Mouse (Mus musculus) limb, embryonic 15.5 days (tissue): ENCODE results near the gene Ephb2. TPM values are rescaled to one million over a fixed set of nuclear protein-coding genes. Genes with fewer than 3 reads are reported as not detected.
A peak's percentile ranks its signal among the peaks of the same experiment; 100 is the strongest.

Experiments used
- ATAC-seq: fragments of 200-750 bp; cut with Nextera tagmentation; 2 replicates; pipeline ENCODE4 v1.8.0; 2017; ENCODE audit warnings: low read depth, moderate TSS enrichment; ENCODE audit not compliant: insufficient number of reproducible peaks, low FRiP score, low TSS enrichment
- H3K27ac ChIP-seq: fragments of 300-500 bp; sonication (generic); 2 replicates; pipeline ENCODE4 v1.5.1; 2015; ENCODE audit warnings: moderate library complexity, mild to moderate bottlenecking, inconsistent platforms
- H3K27me3 ChIP-seq: fragments of 300-500 bp; sonication (generic); 2 replicates; pipeline ENCODE4 v1.6.1; 2015; ENCODE audit warnings: inconsistent platforms
- H3K36me3 ChIP-seq: fragments of 300-500 bp; sonication (generic); 2 replicates; pipeline ENCODE4 v1.6.1; 2015; ENCODE audit warnings: inconsistent platforms
- H3K4me1 ChIP-seq: fragments of 300-500 bp; sonication (generic); 2 replicates; pipeline ENCODE4 v1.6.1; 2015; ENCODE audit warnings: inconsistent platforms
- H3K4me2 ChIP-seq: fragments of 300-500 bp; sonication (generic); 2 replicates; pipeline ENCODE4 v1.6.1; 2015; ENCODE audit warnings: mild to moderate bottlenecking, inconsistent platforms
- H3K4me3 ChIP-seq: fragments of 300-500 bp; sonication (generic); 2 replicates; pipeline ENCODE4 v1.5.1; 2015; ENCODE audit warnings: mild to moderate bottlenecking, inconsistent platforms
- H3K9ac ChIP-seq: fragments of 300-500 bp; sonication (generic); 2 replicates; pipeline ENCODE4 v1.6.1; 2015; ENCODE audit warnings: inconsistent platforms
- H3K9me3 ChIP-seq: fragments of 300-500 bp; sonication (generic); 2 replicates; pipeline ENCODE4 v1.6.1; 2016; ENCODE audit warnings: inconsistent platforms
- WGBS: fragments of 180-500 bp; shearing (Covaris S2); methylation state at CpG from one replicate; pipeline ENCODE4 v1.1.7; 2015; 5-methylcytosine and 5-hydroxymethylcytosine counted together
- polyA plus RNA-seq: library from polyadenylated mRNA; unstranded; fragments of >200 nt; fragmentation: Nextera tagmentation; extraction: Ambion mirVana; gene quantifications from 2 replicates; pipeline ENCODE4 v1.2.1, GENCODE M21; 2015

Ephb2 gene
- polyA plus RNA-seq, 1 experiment from 2014 or later = 11.3 TPM

DNA sequence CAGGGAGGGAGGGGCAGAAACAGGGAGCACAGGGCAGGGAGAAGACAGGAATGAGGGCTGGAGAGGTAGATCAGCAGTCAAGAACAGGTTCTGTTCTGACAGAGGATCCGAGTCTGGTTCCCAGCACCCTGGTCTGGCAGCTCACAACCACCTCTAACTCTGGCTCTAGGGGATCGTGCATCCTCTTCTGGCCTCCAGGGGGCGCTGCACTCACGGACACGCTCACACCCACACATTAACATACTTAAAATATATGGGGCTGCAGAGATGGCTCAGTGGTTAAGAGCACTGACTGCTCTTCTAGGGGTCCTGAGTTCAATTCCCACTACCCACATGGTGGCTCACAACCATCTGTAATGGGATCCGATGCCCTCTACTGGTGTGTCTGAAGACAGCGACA is 24.2 kb upstream of the Ephb2 start:
- Histone ChIP-seq H3K9me3 (no peaks in the 10 kb centered on the region), H3K4me2 (no peak overlapping the region), H3K27me3 (peaks cover 9% of the 10 kb centered on the region), H3K4me1 (peaks cover 13% of the 10 kb centered on the region), H3K4me3 (no peak overlapping the region), H3K36me3 (no peaks in the 10 kb centered on the region), H3K27ac (no peak overlapping the region), H3K9ac (no peak overlapping the region)
- ATAC-seq = no peak
- 86% methylated on average over 7 of the region's 7 CpGs for WGBS

DNA sequence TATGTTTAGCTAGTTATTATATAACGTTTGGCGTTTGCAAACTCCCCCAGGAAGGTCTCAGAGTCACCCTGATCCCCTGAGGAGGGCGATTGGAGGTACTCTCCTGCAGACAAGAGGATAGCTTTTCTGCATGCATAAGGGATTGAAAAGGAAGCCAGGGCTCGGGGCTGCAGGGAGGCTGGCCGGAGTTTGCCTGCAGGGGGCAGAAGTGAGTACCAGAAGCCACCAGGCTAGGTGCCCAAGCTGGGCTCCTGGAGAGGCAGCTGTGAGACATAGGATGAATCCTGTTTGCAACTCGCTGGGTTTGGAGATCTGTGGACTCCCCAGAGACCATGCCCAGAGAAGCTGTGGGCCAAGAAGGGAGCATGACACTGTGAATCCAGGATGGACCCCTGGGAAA is 19.3 kb upstream of the Ephb2 start:
- no peak for ATAC-seq
- Histone ChIP-seq H3K36me3 (no peaks in the 10 kb centered on the region), H3K4me3 (no peak overlapping the region), H3K27ac (no peak overlapping the region), H3K9me3 (no peaks in the 10 kb centered on the region), H3K27me3 (no peaks in the 10 kb centered on the region), H3K4me1 (no peaks in the 10 kb centered on the region), H3K9ac (no peak overlapping the region), H3K4me2 (no peak overlapping the region)
- 37% methylated on average over 6 of the region's 6 CpGs for WGBS

DNA sequence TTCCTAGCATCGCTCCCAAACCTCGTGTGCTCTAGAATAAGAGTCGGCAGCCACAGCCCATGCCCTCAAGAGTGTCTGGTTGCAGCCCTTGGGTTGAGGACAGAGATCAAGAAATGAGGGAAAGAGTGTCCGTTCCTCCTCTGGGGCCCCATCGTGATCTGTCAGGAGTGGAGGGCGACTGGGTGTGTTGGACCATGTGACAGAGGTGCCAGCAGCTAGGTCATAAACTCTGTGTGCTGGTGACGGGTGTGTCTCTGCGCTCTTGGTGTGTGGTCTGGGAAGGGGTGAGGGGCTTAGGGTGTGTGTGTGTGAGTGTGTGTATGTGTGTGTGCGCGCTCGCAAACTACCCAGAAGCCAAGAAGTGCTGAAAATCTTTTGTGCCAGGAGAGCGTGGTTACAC is 17.2 kb upstream of the Ephb2 start:
- Histone ChIP-seq H3K27ac (no peak overlapping the region), H3K36me3 (no peaks in the 10 kb centered on the region), H3K9ac (no peak overlapping the region), H3K27me3 (no peaks in the 10 kb centered on the region), H3K4me1 (no peaks in the 10 kb centered on the region), H3K9me3 (no peaks in the 10 kb centered on the region), H3K4me2 (no peak overlapping the region), H3K4me3 (no peak overlapping the region)
- 57% methylated on average over 12 of the region's 12 CpGs for WGBS
- ATAC-seq = no peak

DNA sequence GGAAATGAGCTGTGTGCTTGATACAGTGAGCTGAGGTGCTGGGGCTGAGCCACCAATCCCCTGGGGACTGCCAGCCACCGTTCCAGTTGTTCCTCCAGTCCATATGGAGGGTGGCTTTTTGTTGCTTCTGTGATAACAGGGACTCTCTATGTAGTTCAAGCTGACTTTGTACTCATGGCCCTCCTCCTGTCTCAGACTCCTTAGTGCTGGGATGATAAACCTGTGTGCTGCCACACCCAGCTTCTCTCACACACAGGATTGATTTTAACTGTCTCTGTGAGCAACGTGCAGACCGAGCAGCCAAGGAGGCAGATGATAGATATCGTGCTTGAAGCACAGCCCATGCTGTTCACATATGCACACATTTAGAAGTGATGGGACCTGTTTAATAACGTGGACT is 16.3 kb upstream of the Ephb2 start:
- Histone ChIP-seq H3K9me3 (no peaks in the 10 kb centered on the region), H3K9ac (no peak overlapping the region), H3K36me3 (no peaks in the 10 kb centered on the region), H3K27me3 (no peaks in the 10 kb centered on the region), H3K4me3 (no peak overlapping the region), H3K4me1 (no peaks in the 10 kb centered on the region), H3K27ac (no peak overlapping the region), H3K4me2 (no peak overlapping the region)
- no peak for ATAC-seq
- WGBS = 43% methylated on average over 5 of the region's 5 CpGs

DNA sequence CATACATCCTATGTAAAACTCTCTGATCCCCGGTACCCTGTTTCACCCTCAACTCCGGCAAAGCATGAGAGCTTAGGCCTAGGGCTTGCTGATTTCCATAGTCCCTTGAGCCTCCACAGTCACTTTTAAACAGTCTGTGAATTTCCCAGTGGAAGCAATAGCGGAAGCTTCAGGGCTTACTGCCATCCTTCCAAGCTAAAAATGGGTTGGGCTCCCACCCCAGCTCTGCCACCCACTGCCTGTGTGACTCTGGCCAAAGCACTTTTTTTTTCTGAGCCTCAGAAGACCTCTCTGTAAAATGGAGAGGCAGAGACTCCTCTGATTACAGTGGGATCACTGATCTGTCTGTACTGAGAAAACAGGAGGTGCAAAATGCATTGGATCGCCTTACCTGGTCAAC is 12.8 kb upstream of the Ephb2 start:
- 51% methylated on average over 4 of the region's 4 CpGs for WGBS
- H3K4me1 ChIP-seq = no peaks in the 10 kb centered on the region

DNA sequence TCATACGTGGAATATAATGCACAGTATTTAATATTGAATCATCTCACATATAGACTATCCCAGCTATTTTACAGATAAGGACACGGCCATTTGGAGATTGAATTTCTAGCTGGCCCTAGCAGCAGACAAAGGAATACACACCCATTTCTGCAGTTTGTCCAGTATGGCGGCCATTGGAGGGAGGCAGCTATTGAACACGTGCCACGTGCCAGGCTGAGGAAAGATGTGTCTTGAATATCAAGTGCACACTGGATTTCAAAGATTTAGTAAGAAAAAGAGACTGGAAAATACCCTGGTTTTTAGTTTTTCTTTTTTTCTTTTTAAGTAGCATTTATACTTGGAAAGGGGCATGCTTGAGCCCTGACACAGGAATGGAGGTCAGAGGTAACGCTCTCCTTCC is 11.4 kb upstream of the Ephb2 start:
- WGBS = 80% methylated on average over 6 of the region's 6 CpGs
- H3K9me3 ChIP-seq = no peaks in the 10 kb centered on the region
- no peaks in the 10 kb centered on the region for H3K27me3 ChIP-seq
- H3K4me2 ChIP-seq = no peak overlapping the region
- H3K9ac ChIP-seq = no peak overlapping the region
- no peak overlapping the region for H3K27ac ChIP-seq
- H3K4me3 ChIP-seq = no peak overlapping the region
- no peaks in the 10 kb centered on the region for H3K36me3 ChIP-seq
- H3K4me1 ChIP-seq = no peaks in the 10 kb centered on the region
- no peak for ATAC-seq

More for the DNA sequence above, 12.8 kb upstream of the Ephb2 start:
- Histone ChIP-seq H3K9me3 (no peaks in the 10 kb centered on the region), H3K27me3 (no peaks in the 10 kb centered on the region), H3K9ac (no peak overlapping the region), H3K27ac (no peak overlapping the region), H3K4me3 (no peak overlapping the region), H3K4me2 (no peak overlapping the region), H3K36me3 (no peaks in the 10 kb centered on the region)
- no peak for ATAC-seq

DNA sequence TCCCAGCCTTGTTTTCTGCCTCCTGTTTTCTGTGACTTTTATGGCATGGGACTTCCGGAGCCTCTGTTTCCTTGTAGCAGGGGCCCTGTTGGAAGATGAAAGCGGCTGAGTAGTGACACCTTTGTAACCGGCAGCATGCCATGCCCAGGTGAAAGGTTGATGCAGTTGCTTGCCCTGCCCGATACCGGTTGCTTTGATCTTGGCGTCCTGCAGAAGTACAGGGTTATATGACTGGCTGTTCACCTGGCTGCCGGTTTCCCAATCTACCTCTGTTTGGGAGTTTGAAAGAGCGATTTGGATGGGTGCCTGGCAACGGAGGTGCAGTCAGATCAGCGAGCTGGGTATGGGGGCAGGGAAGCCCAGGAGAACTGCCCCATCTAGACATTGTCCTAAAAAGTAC is 7.0 kb upstream of the Ephb2 start:
- H3K27me3 ChIP-seq = peaks cover 15% of the 10 kb centered on the region
- no peak overlapping the region for H3K9ac ChIP-seq
- H3K4me2 ChIP-seq = no peak overlapping the region
- peaks cover under 1% of the 10 kb centered on the region; the same call in 1 of the 2 replicates for H3K4me1 ChIP-seq
- H3K9me3 ChIP-seq = no peaks in the 10 kb centered on the region
- ATAC-seq = no peak
- H3K36me3 ChIP-seq = no peaks in the 10 kb centered on the region
- no peak overlapping the region for H3K27ac ChIP-seq
- 58% methylated on average over 10 of the region's 10 CpGs for WGBS
- no peak overlapping the region for H3K4me3 ChIP-seq

DNA sequence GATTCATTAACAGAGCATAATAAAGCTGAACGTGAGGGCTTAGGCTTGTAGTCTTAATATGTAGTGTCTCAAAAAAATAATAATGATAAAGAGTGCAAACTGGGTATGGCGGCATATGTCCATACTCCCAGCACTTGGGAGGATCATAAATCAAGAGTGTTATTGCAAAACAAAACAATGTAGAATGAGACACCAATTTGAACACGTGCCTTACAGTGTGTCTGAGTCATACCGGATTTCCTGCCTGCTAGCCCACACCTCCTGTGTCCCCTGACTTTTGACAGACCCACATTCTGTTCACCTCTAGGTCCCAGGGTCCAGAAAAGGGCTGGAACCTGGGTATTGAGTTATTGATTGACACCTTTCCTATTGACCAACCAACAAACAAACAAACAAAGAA is 6.2 kb upstream of the Ephb2 start:
- Histone ChIP-seq H3K9ac (no peak overlapping the region), H3K4me1 (peaks cover 7% of the 10 kb centered on the region; the same call in 1 of the 2 replicates), H3K4me2 (no peak overlapping the region), H3K36me3 (no peaks in the 10 kb centered on the region), H3K9me3 (no peaks in the 10 kb centered on the region), H3K27ac (no peak overlapping the region), H3K27me3 (peaks cover 19% of the 10 kb centered on the region), H3K4me3 (no peak overlapping the region)
- WGBS = 61% methylated on average over 4 of the region's 4 CpGs
- no peak for ATAC-seq

DNA sequence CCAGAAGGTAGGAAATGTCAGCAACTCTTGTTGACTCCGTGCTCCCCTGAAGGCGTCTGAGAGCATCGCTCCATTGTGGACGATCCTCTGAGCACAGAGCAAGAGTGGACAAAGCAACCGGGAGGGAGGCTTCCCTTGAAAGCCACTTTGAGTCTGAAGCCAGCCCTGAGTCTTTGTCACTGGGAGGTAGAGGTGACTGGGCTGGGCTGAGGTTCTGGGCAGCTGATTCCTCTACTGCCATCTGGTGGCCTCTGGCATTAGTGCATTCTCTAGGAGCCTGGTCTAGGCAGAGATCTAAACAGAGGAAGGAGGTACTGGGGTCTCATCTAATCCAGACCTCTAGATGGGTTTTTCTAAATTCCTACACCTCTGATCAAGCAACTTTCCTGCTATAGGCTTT is 5.3 kb upstream of the Ephb2 start:
- H3K4me1 ChIP-seq = peaks cover 16% of the 10 kb centered on the region
- 12% methylated on average over 5 of the region's 5 CpGs for WGBS
- H3K36me3 ChIP-seq = no peaks in the 10 kb centered on the region
- H3K27me3 ChIP-seq = peaks cover 19% of the 10 kb centered on the region
- H3K4me2 ChIP-seq = no peak overlapping the region
- H3K4me3 ChIP-seq = no peak overlapping the region
- no peak overlapping the region for H3K9ac ChIP-seq
- H3K9me3 ChIP-seq = no peaks in the 10 kb centered on the region
- no peak for ATAC-seq
- no peak overlapping the region for H3K27ac ChIP-seq

DNA sequence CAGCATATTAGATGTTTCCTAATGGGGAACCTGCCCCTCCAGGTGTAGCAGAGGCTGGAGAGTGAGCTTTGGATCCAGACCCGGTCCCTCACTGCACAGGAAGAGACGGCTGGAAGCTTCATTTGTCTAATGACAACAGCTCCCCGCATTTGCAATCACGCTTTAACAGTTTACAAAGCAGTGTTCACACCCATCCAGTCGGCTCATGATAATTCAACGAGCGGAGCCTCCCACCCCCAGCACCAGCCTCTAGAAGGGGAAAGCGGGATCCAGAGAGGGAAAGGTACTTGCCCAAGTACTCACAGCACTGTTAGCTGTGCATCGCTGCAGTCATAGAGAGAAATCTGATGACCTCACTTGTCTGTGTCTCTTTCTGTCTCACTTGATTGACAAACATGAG is 2.7 kb upstream of the Ephb2 start:
- Histone ChIP-seq H3K4me2 (no peak overlapping the region), H3K27me3 (peaks cover 19% of the 10 kb centered on the region), H3K36me3 (no peaks in the 10 kb centered on the region), H3K4me3 (no peak overlapping the region), H3K9ac (no peak overlapping the region), H3K4me1 (peaks cover 34% of the 10 kb centered on the region), H3K9me3 (no peaks in the 10 kb centered on the region), H3K27ac (no peak overlapping the region)
- no peak for ATAC-seq
- 63% methylated on average over 9 of the region's 9 CpGs for WGBS

DNA sequence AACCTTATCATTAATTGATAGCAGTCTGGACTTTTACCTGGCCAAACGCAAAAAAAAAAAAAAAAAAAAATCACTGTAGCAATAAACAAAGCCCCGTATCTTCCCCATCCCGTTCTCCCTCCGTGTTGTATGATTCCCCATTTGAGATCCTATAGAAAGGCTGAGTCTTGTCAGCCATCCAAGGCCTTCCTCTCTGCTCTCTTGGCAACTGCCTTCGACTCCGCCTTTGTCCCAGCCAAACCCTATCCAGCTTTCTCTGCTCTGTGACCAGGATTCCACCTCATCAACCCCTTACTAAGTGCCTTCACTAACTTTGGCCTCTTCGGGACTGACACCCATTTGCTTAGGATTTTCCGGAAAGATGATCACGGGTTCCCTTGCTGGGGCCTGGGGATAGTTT is 2.2 kb upstream of the Ephb2 start:
- Histone ChIP-seq H3K4me2 (no peak overlapping the region), H3K27ac (no peak overlapping the region), H3K4me3 (no peak overlapping the region), H3K9ac (no peak overlapping the region), H3K9me3 (no peaks in the 10 kb centered on the region), H3K27me3 (peaks cover 19% of the 10 kb centered on the region), H3K4me1 (peaks cover 38% of the 10 kb centered on the region), H3K36me3 (no peaks in the 10 kb centered on the region)
- ATAC-seq = no peak
- 73% methylated on average over 9 of the region's 9 CpGs for WGBS

DNA sequence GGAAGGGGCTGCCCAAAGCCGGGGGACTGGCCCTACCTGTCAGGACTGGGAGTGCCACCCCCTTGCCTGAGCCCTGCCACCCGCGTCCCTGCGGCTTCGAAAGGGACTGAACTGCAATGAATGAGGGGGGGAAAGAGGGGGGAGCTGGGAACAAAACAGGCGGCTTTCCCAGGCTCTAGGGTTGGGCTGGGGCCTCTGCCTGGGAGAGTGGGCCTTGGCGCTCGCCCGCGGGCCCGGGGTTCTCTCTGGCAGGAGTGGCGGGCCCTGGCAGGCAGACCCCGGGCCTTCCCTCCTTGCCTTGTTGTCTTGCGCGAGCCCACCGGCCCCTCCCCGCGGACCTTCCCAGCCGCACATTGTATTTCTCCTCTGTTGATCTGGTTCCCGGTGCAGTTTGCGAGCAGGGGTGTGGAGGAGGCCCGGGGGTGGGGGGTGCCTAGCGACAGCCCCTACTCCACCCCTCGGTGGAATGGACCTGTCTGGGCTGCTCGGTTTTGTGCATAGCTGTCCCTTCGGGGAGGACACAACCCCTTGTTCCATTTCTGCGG is 671 bp upstream of the Ephb2 start:
- ATAC-seq = peak; percentile 21; the same call in 1 of the 2 replicates
- no peaks in the 10 kb centered on the region for H3K9me3 ChIP-seq
- H3K4me2 ChIP-seq = peak overlapping the region; percentile 95
- peak overlapping the region; percentile 80 for H3K4me3 ChIP-seq
- H3K36me3 ChIP-seq = no peaks in the 10 kb centered on the region
- peak overlapping the region; percentile 76 for H3K9ac ChIP-seq
- under 1% methylated on average over 20 of the region's 27 CpGs for WGBS
- H3K27ac ChIP-seq = peak overlapping the region; percentile 95
- H3K27me3 ChIP-seq = peaks cover 19% of the 10 kb centered on the region
- H3K4me1 ChIP-seq = peaks cover 52% of the 10 kb centered on the region
